Mouse (Mus musculus): ENCODE measurements around the gene Wfikkn2.

DNA sequence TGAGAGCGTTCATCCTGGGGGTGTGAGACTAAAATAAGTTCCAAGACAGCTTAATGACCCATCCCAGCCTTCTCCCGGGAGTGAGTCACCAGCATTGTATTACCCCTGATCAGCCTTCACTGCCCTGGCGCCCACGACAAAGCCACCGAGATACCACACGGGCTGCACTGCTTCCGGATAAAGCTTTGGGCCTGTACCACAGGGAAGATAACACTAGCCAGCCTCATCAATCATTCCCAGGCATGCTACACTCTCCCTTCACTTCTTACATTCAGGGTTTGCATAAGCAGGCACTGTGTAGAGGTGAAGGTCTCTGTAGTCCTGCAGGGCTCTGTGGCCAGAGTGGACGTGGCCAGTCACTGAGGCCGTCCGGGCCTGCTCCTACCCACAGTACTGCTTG is 56.2 kb downstream of the Wfikkn2 start:
- TF ChIP-seq POLR2A (IDR thresholded peaks at IDR 0.05; ENCODE audit: borderline replicate concordance, insufficient read depth, low read length) (no peak), CTCF (IDR thresholded peaks at IDR 0.05; ENCODE audit: borderline replicate concordance, insufficient read depth, low read depth, low read length) (no peak)

Measured in cerebellum, adult 2 months (tissue).